Mouse (Mus musculus): ENCODE data around the gene Ncstn.

DNA sequence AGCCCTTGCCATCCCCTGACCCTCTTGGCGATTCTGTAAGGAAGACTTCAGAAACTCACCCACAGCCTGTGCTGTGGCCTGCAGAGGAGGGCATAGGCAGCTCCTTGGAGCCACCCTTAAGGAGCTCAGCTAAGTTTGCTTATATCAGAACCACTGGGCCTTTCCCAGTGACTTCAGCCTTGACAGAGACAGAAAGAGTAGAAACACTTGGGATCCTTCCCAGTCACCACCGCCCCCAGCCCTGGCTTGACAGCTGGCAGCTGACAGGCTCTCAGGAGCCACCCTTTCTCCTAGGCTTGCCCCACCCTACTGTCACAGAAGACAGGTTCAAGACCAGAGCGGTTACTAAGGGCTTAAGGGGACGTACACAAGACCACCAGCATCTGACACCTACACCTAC, 26.3 kb downstream of the Ncstn start:
- TF ChIP-seq POLR2A (IDR thresholded peaks at IDR 0.05; ENCODE audit: low read depth, low read length) (no peak), CTCF (IDR thresholded peaks at IDR 0.05; ENCODE audit: extremely low read depth, insufficient read length, insufficient replicate concordance, low read depth, low read length) (no peak)
